Mouse (Mus musculus): ENCODE measurements around the gene Alkbh5.

The Alkbh5 gene

DNA sequence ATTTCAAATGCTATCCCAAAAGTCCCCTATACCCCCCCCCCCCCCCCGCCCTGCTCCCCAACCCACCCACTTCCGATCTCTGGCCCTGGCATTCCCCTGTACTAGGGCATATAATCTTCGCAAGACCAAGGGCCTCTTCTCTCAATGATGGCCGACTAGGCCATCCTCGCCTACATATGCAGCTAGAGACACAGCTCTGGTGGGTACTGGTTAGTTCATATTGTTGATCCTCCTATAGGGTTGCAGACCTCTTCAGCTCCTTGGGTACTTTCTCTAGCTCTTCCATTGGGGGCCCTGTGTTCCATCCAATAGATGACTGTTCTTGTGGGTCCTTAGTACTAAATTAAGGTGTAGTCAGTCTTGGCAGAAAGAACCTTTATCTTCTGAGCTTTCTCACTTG lies 7.0 kb downstream of the Alkbh5 start:
- WGBS = 84% methylated on average over 5 of the region's 5 CpGs

GRCm38 (mm10) chr11:60545433-60545832 lies 9.3 kb downstream of the Alkbh5 start:
- 49% methylated on average over 4 of the region's 4 CpGs for WGBS

DNA sequence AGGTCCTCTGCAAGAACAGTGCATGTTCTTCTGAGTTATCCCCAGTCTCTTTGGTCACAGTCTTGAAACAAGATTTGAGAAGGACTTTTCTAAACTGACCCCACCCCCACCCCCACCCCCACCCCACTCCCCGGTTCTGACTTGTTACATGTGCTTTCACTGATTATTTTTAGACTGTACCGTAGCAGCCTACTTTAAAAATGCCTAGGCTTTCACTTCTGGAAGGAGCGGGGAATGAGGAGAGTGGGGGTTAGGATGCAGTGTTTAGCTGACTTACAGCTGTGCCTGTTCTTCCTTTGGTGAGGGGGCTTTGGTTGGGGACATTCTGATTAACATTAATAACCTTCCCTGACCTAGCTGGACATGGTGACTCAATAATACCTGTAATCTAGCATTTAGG lies 11.9 kb downstream of the Alkbh5 start:
- WGBS = 38% methylated on average over 3 of the region's 3 CpGs

GRCm38 (mm10) chr11:60557675-60558074 lies 21.5 kb downstream of the Alkbh5 start:
- 57% methylated on average over 3 of the region's 3 CpGs for WGBS

DNA sequence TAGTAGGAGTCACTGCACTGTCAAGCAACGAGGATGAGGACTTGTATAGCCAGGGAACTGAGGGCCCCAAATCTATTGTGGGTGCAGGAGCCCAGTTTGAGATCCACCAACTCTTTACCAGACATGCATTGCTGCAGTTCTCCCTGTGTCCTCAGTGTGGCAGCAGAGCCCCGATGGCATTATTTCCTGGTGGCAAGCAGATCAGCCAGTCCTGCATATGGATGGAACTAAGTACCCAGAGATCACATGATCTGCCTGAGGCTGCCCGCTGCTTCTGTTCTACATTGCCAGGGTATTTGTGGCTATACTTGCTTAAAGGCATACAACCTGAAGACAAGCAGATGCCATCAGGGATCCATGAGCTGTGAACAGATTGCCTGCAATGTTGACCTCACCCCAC lies 23.2 kb downstream of the Alkbh5 start:
- 7% methylated on average over 3 of the region's 3 CpGs for WGBS

DNA sequence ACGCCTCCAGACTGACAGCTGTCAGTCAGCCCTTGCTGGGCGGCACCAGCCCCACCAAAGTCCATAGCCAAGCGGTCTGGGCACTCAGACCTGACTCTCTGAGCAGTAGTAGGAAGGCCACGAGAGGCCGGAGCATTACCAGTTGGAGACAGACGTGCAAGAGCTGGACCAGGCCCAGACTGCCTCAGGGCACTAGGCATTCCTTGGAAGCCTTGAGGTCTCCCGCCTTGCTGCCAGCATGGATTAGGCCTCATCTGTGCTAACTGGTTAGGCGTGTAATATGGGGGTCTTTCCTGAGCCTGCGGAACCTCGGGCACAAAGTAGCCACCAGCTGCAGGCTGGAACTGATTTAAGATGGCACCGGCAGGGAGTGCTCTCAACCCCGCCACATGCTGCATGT lies 37.8 kb downstream of the Alkbh5 start:
- WGBS = 74% methylated on average over 11 of the region's 12 CpGs
